Mouse (Mus musculus): Measurements from ENCODE around the gene Pomt2.

DNA sequence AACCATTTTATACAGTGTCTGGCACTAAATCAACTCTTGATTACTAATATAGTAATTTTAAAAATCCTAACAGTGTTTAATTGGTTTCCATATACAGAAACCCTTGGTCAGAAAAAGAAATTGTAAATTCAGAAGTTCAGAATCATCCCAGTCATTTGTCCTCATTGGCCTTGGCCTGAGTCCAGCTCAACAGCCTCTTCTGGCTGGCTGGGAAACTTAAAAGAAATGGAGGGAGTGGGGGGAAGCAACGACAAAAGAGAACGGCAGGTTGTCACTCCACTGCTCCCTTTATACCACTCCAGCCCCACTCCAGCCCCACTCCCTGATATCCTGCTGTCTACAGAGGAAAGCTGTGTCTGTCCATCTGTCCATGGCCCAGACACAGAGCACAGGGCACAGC lies 16.6 kb downstream of the Pomt2 start:
- TF ChIP-seq GATA1 (IDR thresholded peaks at IDR 0.05; ENCODE audit: borderline replicate concordance, low read length) (no peak), FLI1 (IDR thresholded peaks at IDR 0.05; ENCODE audit: low read length) (no peak)

Data from megakaryocyte, embryonic 14.5 days (primary cell).